Mouse (Mus musculus) cerebellum, postnatal 36 days (tissue): ENCODE results near the gene Skil.
A peak's percentile ranks its signal among the peaks of the same experiment; 100 is the strongest.
"Not testable (repeated sequence)": the region's sequence is repeated elsewhere in the genome, so short reads cannot be mapped to it uniquely, and the experiment has no call there.

Source experiments
- DNase-seq, 2 experiments: peaks; one replicate each; pipeline ENCODE4 v3.0.0; 2021 to 2022; ENCODE audit warnings: mixed read lengths in 2 of 2

Gene Skil

DNA sequence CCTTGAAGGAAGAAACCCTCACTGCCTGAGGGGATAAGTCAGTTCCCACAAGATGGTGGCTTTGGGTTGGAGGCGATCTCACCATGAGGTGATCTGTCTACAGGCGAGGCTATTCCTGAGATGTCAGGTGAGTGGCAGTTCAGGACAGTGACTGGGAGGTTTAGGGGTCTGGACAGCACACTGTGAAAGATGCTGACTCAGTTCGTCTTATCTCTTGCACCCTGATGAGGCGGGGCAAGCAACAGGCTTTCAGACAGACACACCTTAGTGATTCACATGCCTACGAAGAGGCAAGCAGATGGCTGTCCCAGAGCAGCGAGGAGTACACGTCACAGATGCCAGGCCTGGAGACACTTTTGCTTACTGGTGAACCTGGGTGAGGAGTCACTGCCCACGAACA is 39.4 kb downstream of the Skil start:
- no peak for DNase-seq

GRCm38 (mm10) chr3:31134696-31135095 is 39.8 kb downstream of the Skil start:
- no peak for DNase-seq

- not testable (repeated sequence) for DNase-seq
These were observed 41.7 kb downstream of the Skil start for GRCm38 (mm10) chr3:31136591-31136990.

- DNase-seq: peak; percentile 54 to 81
These were observed 43.9 kb downstream of the Skil start for GRCm38 (mm10) chr3:31138454-31139424.

DNA sequence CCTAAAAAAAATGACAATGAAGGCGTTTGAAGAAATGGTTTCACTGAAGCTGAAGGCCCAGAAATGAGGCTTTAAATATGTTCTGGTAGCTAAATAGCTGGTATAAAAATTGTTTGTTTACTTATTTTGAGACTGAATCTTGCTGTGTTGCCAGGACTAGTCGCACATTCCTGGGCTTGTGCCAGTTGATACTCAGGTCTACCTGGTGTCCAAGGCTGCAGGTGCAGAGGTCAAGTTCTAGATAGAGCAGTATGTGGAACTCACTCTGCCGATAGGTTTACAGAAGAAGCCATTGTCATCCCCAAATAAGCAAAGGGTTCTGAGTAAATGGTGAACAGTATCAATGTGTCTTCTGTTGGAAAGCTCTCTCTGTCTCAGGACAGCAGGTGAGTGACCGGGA is 46.8 kb downstream of the Skil start:
- no peak for DNase-seq

GRCm38 (mm10) chr3:31145222-31145621 is 50.4 kb downstream of the Skil start:
- DNase-seq: not testable (repeated sequence)

DNA sequence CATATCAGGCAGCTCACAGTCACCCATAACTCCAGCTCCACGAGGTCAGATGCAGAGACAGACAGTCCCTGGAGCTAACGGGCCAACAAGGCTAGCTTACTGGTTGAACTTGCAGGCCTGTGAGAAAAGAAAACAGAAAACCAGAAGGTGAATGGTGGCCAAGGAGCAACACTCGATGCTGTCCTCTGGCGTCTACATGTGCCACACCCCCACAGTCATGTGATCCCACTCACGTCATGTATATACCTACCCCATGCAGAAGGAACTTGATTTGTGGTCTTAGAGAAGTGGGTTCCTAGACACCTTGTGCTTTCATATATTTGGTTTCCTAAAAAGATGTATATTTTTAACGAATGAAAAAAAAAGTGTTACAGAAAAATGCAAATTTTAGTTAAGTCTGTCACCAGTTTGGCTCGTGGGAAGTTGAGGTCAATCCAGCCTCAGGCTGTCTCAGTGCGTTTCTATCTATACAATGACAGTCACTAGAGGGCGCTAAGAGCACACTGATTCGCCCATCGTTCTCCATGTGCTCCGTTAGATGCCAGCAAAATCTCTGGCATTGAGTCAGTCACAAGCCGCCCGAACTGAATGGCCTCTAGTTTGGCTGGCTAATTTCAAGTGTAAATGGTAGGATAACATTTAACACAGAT is 50.9 kb downstream of the Skil start:
- DNase-seq: peak; percentile 75 to 83

GRCm38 (mm10) chr3:31148595-31148994 is 53.7 kb downstream of the Skil start:
- DNase-seq: no peak

GRCm38 (mm10) chr3:31149706-31150105 is 54.8 kb downstream of the Skil start, which contains the start of gene Cldn11:
Gene Cldn11, plus strand, starts transcription at chr3:31149920.
- DNase-seq: peak; percentile 23 to 41

- DNase-seq: no peak
These were observed 57.2 kb downstream of the Skil start for GRCm38 (mm10) chr3:31152108-31152507.

DNA sequence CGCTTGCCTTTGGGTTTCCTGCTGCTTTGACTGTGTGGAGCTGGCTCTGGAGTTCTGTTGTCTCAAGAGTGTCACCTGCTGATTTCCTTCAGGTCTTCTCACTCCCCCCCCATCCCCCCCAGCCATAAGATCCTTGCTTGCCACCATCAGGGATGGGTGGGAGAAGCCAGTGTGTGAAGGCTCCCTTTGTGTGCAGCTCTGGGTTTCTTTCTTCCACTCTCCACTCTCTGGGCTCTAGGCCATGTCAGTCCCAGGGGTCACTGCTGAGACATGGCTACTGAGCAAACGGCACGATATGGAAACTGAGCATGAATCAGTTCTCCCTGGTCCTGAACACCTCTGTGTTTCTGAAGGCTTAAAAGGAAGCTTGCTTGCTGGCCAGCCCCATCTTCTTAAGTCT is 61.3 kb downstream of the Skil start:
- DNase-seq: peak in 1 of 2 experiments; percentile 15

- DNase-seq: no peak
These were observed 62.9 kb downstream of the Skil start for GRCm38 (mm10) chr3:31157776-31158175.

- no peak for DNase-seq
These were observed 65.2 kb downstream of the Skil start for GRCm38 (mm10) chr3:31160046-31160445.

GRCm38 (mm10) chr3:31161336-31161735 is 66.5 kb downstream of the Skil start:
- DNase-seq: no peak

DNA sequence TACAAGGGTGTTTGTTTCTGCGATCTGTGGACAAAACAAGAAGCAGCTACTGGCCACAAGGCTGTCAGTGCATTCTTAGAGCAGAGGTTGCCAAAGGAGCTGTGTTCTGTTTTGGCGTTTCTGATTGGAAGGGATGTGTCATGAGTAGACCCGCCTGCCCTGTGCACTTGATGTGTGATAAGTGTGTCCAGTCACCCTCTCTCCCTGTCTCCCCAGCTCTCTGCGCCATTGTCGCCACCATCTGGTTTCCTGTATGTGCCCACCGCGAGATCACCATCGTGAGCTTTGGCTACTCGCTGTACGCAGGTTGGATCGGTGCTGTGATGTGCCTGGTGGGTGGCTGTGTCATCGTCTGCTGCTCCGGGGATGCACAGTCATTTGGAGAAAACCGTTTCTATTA is 68.0 kb downstream of the Skil start:
- no peak for DNase-seq

- DNase-seq: no peak
These were observed 70.9 kb downstream of the Skil start for GRCm38 (mm10) chr3:31165803-31166202.

- no peak for DNase-seq
These were observed 71.6 kb downstream of the Skil start for GRCm38 (mm10) chr3:31166365-31166871.
